Mouse (Mus musculus) embryonic facial prominence, embryonic 10.5 days (tissue): ENCODE data around the gene Pa2g4. TPM values are rescaled to one million over a fixed set of nuclear protein-coding genes. Genes with fewer than 3 reads are reported as not detected.

Experiments
- DNase-seq: peaks from one replicate; pipeline ENCODE4 v3.0.0-alpha.2; 2017; ENCODE audit warnings: low spot score
- H3K27ac ChIP-seq: fragments of 300-500 bp; sonication (generic); replicated peaks from 2 replicates; pipeline ENCODE4 v1.5.1; 2016; ENCODE audit warnings: mild to moderate bottlenecking
- H3K27me3 ChIP-seq: fragments of 300-500 bp; sonication (generic); replicated peaks from 2 replicates; pipeline ENCODE4 v1.6.1; 2016; ENCODE audit warnings: low read depth, mild to moderate bottlenecking; ENCODE audit not compliant: poor library complexity, severe bottlenecking
- H3K36me3 ChIP-seq: fragments of 300-500 bp; sonication (generic); replicated peaks from 2 replicates; pipeline ENCODE4 v1.6.1; 2016; ENCODE audit warnings: mild to moderate bottlenecking, moderate library complexity
- H3K4me1 ChIP-seq: fragments of 300-500 bp; sonication (generic); 2 replicates; pipeline ENCODE4 v1.6.1; 2016
- H3K4me3 ChIP-seq: fragments of 300-500 bp; sonication (generic); 2 replicates; pipeline ENCODE4 v1.5.1; 2016; ENCODE audit warnings: mild to moderate bottlenecking, moderate library complexity
- H3K9me3 ChIP-seq: fragments of 300-500 bp; sonication (generic); 2 replicates; pipeline ENCODE4 v1.6.1; 2016; ENCODE audit warnings: mild to moderate bottlenecking
- WGBS: fragments of 180-500 bp; shearing (Covaris S2); methylation state at CpG from one replicate; pipeline ENCODE4 v1.1.7; 2016; 5-methylcytosine and 5-hydroxymethylcytosine counted together
- microRNA-seq: library from miRNA; unstranded; fragments of <30 nt; microRNA quantifications from one replicate; pipeline ENCODE4, GENCODE M21; 2017
- polyA plus RNA-seq: library from polyadenylated mRNA; unstranded; fragments of >200 nt; fragmentation: Nextera tagmentation; extraction: Ambion mirVana; gene quantifications from 2 replicates; pipeline ENCODE4 v1.2.1, GENCODE M21; 2016

The Pa2g4 gene
- polyA plus RNA-seq, 1 experiment from 2014 or later = 274 TPM

DNA sequence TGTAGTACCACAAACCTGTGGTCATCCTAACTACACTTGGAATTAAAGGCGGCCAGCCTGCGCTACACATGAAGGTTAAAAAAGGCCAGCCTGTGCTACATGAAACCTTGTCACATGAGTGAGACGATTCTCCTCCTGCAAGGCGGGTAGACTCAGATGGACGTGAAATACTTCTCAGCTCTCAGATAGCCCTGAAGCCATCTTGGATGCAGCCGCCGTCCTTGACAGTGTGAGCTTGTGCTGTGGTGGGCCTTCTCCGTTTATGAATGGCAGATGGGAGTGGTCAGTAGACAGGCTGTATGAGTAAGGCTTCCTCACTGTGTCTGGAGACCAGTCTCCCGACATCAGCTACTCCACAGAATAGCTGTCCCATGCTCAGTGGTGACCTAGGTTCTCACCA lies 56.6 kb downstream of the Pa2g4 start:
- Histone ChIP-seq H3K4me3 (no peak overlapping the region), H3K27me3 (0 out of 2 replicates have a peak, but pooled peaks cover 12% of the 10 kb centered on the region), H3K27ac (no peak overlapping the region), H3K4me1 (0 out of 2 replicates have a peak, but pooled peaks cover 2% of the 10 kb centered on the region), H3K36me3 (peaks cover 16% of the 10 kb centered on the region; the same call in 1 of the 2 replicates), H3K9me3 (no peaks in the 10 kb centered on the region)
- no peak for DNase-seq
- WGBS = 86% methylated on average over 9 of the region's 9 CpGs

DNA sequence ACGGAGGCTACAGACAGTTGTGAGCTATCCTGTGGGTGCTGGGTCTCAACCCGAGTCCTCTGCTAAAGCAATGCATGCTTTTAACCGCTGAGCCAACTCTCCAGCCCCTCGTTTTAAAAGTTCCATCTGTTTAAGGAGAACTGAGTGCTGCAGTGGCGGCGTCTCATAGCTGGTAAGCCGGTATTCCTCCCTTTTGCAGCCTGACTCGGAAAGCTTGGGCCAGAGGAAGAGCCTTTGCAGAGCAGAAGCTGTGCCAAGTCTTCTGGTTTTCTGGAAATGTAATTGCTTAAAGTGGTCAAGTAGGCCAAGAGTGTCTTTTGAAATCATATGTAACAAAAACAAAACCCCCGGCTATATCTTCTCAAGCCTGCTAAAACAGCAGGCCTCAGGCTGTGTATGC lies 57.5 kb downstream of the Pa2g4 start:
- Histone ChIP-seq H3K27ac (no peak overlapping the region), H3K9me3 (no peaks in the 10 kb centered on the region), H3K27me3 (0 out of 2 replicates have a peak, but pooled peaks cover 8% of the 10 kb centered on the region), H3K4me1 (0 out of 2 replicates have a peak, but pooled peaks cover 2% of the 10 kb centered on the region), H3K36me3 (peaks cover 16% of the 10 kb centered on the region; the same call in 1 of the 2 replicates), H3K4me3 (no peak overlapping the region)
- 84% methylated on average over 9 of the region's 9 CpGs for WGBS
- DNase-seq = no peak

Small RNAs within 50 kb of the gene (microRNA-seq; reads per million reads assigned to microRNA genes)
- not detected for gene Gm47275
- not detected for gene Mir6916
- not detected for gene Mir6917

Other genes starting within 250 kb of the Pa2g4 start
- gene Cnpy2, start 243.5 kb downstream of the Pa2g4 start, polyA plus RNA-seq = 273 and 305 TPM in 2 replicates
- 244 and 258 TPM in 2 replicates for gene Cs, start 228.3 kb downstream of the Pa2g4 start, polyA plus RNA-seq
- gene Coq10a, start 197.0 kb downstream of the Pa2g4 start, polyA plus RNA-seq = 9.5 and 11.1 TPM in 2 replicates
- 12.1 and 12.4 TPM in 2 replicates for gene Ankrd52, start 188.9 kb downstream of the Pa2g4 start, polyA plus RNA-seq
- 0.13 and 0.36 TPM in 2 replicates for gene Slc39a5, start 164.8 kb downstream of the Pa2g4 start, polyA plus RNA-seq
- 119 and 129 TPM in 2 replicates for gene Nabp2, start 154.5 kb downstream of the Pa2g4 start, polyA plus RNA-seq
- 42.1 and 44.6 TPM in 2 replicates for gene Rnf41, start 154.3 kb downstream of the Pa2g4 start, polyA plus RNA-seq
- 77.3 and 85.9 TPM in 2 replicates for gene Smarcc2, start 106.7 kb downstream of the Pa2g4 start, polyA plus RNA-seq
- gene Myl6, start 71.8 kb downstream of the Pa2g4 start, polyA plus RNA-seq = 733 and 768 TPM in 2 replicates
- 2.3 and 3.1 TPM in 2 replicates for gene Myl6b, start 67.3 kb downstream of the Pa2g4 start, polyA plus RNA-seq
- gene Esyt1, start 40.1 kb downstream of the Pa2g4 start, polyA plus RNA-seq = 11.9 and 13.6 TPM in 2 replicates
- 15.9 and 17.4 TPM in 2 replicates for gene Zc3h10, start 18.2 kb downstream of the Pa2g4 start, polyA plus RNA-seq
- 3,494 and 3,561 TPM in 2 replicates for gene Rpl41, start 16.7 kb downstream of the Pa2g4 start, polyA plus RNA-seq
- 11.9 and 12.2 TPM in 2 replicates for gene Erbb3, start 23.7 kb upstream of the Pa2g4 start, polyA plus RNA-seq
- gene Rps26, start 60.8 kb upstream of the Pa2g4 start, polyA plus RNA-seq = 566 and 582 TPM in 2 replicates
- 2.9 and 3.5 TPM in 2 replicates for gene Ikzf4, start 80.0 kb upstream of the Pa2g4 start, polyA plus RNA-seq
- gene Suox, start 108.1 kb upstream of the Pa2g4 start, polyA plus RNA-seq = 12.9 and 13.5 TPM in 2 replicates
- 64.4 and 70.4 TPM in 2 replicates for gene Rab5b, start 130.3 kb upstream of the Pa2g4 start, polyA plus RNA-seq
- 8.6 and 17.3 TPM in 2 replicates for gene Pmel, start 138.2 kb upstream of the Pa2g4 start, polyA plus RNA-seq
- gene Cdk2, start 139.0 kb upstream of the Pa2g4 start, polyA plus RNA-seq = 124 and 130 TPM in 2 replicates
- gene Dgka, start 178.9 kb upstream of the Pa2g4 start, polyA plus RNA-seq = 5.2 and 6.3 TPM in 2 replicates
- 56.6 and 60.0 TPM in 2 replicates for gene Pym1, start 181.9 kb upstream of the Pa2g4 start, polyA plus RNA-seq
- 0.26 and 0.30 TPM in 2 replicates for gene Mmp19, start 224.9 kb upstream of the Pa2g4 start, polyA plus RNA-seq
- 51.9 and 53.7 TPM in 2 replicates for gene Dnajc14, start 238.1 kb upstream of the Pa2g4 start, polyA plus RNA-seq
- gene Tmem198b, start 238.4 kb upstream of the Pa2g4 start, polyA plus RNA-seq = 16.9 and 17.9 TPM in 2 replicates